Mouse (Mus musculus): Measurements from ENCODE around the gene Nat10. TPM values are rescaled to one million over a fixed set of nuclear protein-coding genes. Genes with fewer than 3 reads are reported as not detected.
A peak's percentile ranks its signal among the peaks of the same experiment; 100 is the strongest.

The Nat10 gene
- polyA plus RNA-seq (2015; fragmentation: Nextera tagmentation; extraction: Ambion mirVana) = 12.9 and 13.0 TPM in 2 replicates

- Histone ChIP-seq H3K9ac (peak within 1 kb of the TSS; percentile 62), H3K27me3 (no peaks in the 10 kb centered on the region), H3K4me3 (replicated peaks) (peak within 1 kb of the TSS; percentile 89), H3K4me1 (replicated peaks) (peaks cover 29% of the 10 kb centered on the region), H3K36me3 (replicated peaks) (peaks cover 23% of the 10 kb centered on the region), H3K9me3 (replicated peaks) (no peaks in the 10 kb centered on the region), H3K4me2 (peak within 1 kb of the TSS; percentile 95), H3K27ac (replicated peaks) (peak within 1 kb of the TSS; percentile 64)
- ATAC-seq (ENCODE audit: insufficient read depth) = peak; percentile 93
- WGBS (ENCODE audit: insufficient replicate concordance) = under 1% methylated on average over 47 of the region's 47 CpGs
These were observed at the start of gene Nat10 for GRCm38 (mm10) chr2:103760906-103761716. Gene Nat10 (minus strand): TSS chr2:103761270.

GRCm38 (mm10) chr2:103810412-103810811, 49.3 kb upstream of the Nat10 start:
- no peaks in the 10 kb centered on the region for H3K9me3 ChIP-seq (replicated peaks)
- no peaks in the 10 kb centered on the region; the same call in 1 of the 2 replicates for H3K4me1 ChIP-seq (replicated peaks)
- H3K9ac ChIP-seq = no peak overlapping the region
- 63% methylated on average over 6 of the region's 6 CpGs for WGBS (ENCODE audit: insufficient replicate concordance)
- H3K27me3 ChIP-seq = no peaks in the 10 kb centered on the region
- H3K4me3 ChIP-seq (replicated peaks) = no peak overlapping the region
- no peak overlapping the region for H3K4me2 ChIP-seq
- H3K27ac ChIP-seq (replicated peaks) = no peak overlapping the region
- ATAC-seq (ENCODE audit: insufficient read depth) = no peak
- H3K36me3 ChIP-seq (replicated peaks) = no peaks in the 10 kb centered on the region

GRCm38 (mm10) chr2:103808466-103808865, 47.4 kb upstream of the Nat10 start:
- no peak overlapping the region for H3K4me2 ChIP-seq
- no peak overlapping the region for H3K9ac ChIP-seq
- H3K36me3 ChIP-seq (replicated peaks) = no peaks in the 10 kb centered on the region
- no peak for ATAC-seq (ENCODE audit: insufficient read depth)
- H3K4me3 ChIP-seq (replicated peaks) = no peak overlapping the region
- peaks cover 6% of the 10 kb centered on the region; the same call in 1 of the 2 replicates for H3K4me1 ChIP-seq (replicated peaks)
- no peaks in the 10 kb centered on the region for H3K9me3 ChIP-seq (replicated peaks)
- H3K27me3 ChIP-seq = no peaks in the 10 kb centered on the region
- H3K27ac ChIP-seq (replicated peaks) = no peak overlapping the region

GRCm38 (mm10) chr2:103803770-103804530, 42.9 kb upstream of the Nat10 start:
- no peak overlapping the region for H3K4me2 ChIP-seq
- peak overlapping the region; percentile 46 for H3K27ac ChIP-seq (replicated peaks)
- WGBS (ENCODE audit: insufficient replicate concordance) = 60% methylated on average over 5 of the region's 5 CpGs
- ATAC-seq (ENCODE audit: insufficient read depth) = 0 out of 2 replicates have a peak, but pooled peaks have one; percentile 46
- no peak overlapping the region for H3K4me3 ChIP-seq (replicated peaks)
- peaks cover 7% of the 10 kb centered on the region for H3K4me1 ChIP-seq (replicated peaks)
- no peaks in the 10 kb centered on the region for H3K9me3 ChIP-seq (replicated peaks)
- no peaks in the 10 kb centered on the region for H3K27me3 ChIP-seq
- H3K9ac ChIP-seq = no peak overlapping the region
- H3K36me3 ChIP-seq (replicated peaks) = no peaks in the 10 kb centered on the region

GRCm38 (mm10) chr2:103802422-103802821, 41.4 kb upstream of the Nat10 start:
- 61% methylated on average over 1 of the region's 1 CpGs for WGBS (ENCODE audit: insufficient replicate concordance)
- no peak for ATAC-seq (ENCODE audit: insufficient read depth)

GRCm38 (mm10) chr2:103797491-103798009, 36.5 kb upstream of the Nat10 start, which contains the start of gene Caprin1:
Gene Caprin1 (minus strand): TSS chr2:103797649.
- H3K4me2 ChIP-seq = peak within 1 kb of the TSS; percentile 84
- under 1% methylated on average over 33 of the region's 33 CpGs for WGBS (ENCODE audit: insufficient replicate concordance)

More at GRCm38 (mm10) chr2:103802422-103802821, 41.4 kb upstream of the Nat10 start:
- no peak overlapping the region for H3K9ac ChIP-seq
- H3K36me3 ChIP-seq (replicated peaks) = no peaks in the 10 kb centered on the region
- no peak overlapping the region for H3K27ac ChIP-seq (replicated peaks)
- no peaks in the 10 kb centered on the region for H3K9me3 ChIP-seq (replicated peaks)
- H3K4me1 ChIP-seq (replicated peaks) = peaks cover 20% of the 10 kb centered on the region
- H3K27me3 ChIP-seq = no peaks in the 10 kb centered on the region
- no peak overlapping the region for H3K4me2 ChIP-seq
- H3K4me3 ChIP-seq (replicated peaks) = no peak overlapping the region

GRCm38 (mm10) chr2:103796861-103797466, 35.9 kb upstream of the Nat10 start:
- ATAC-seq (ENCODE audit: insufficient read depth) = peak; percentile 78
- H3K9me3 ChIP-seq (replicated peaks) = no peaks in the 10 kb centered on the region
- H3K9ac ChIP-seq = peak overlapping the region; percentile 91
- peak overlapping the region; percentile 84 for H3K4me2 ChIP-seq
- peaks cover 25% of the 10 kb centered on the region for H3K4me1 ChIP-seq (replicated peaks)
- peaks cover 20% of the 10 kb centered on the region for H3K36me3 ChIP-seq (replicated peaks)
- WGBS (ENCODE audit: insufficient replicate concordance) = under 1% methylated on average over 67 of the region's 72 CpGs
- H3K27ac ChIP-seq (replicated peaks) = peak overlapping the region; percentile 99
- H3K27me3 ChIP-seq = no peaks in the 10 kb centered on the region
- H3K4me3 ChIP-seq (replicated peaks) = peak overlapping the region; percentile 80

More at GRCm38 (mm10) chr2:103797491-103798009, 36.5 kb upstream of the Nat10 start, which contains the start of gene Caprin1:
- Histone ChIP-seq H3K4me1 (replicated peaks) (peaks cover 25% of the 10 kb centered on the region), H3K9me3 (replicated peaks) (no peaks in the 10 kb centered on the region), H3K36me3 (replicated peaks) (peaks cover 14% of the 10 kb centered on the region), H3K27ac (replicated peaks) (peak within 1 kb of the TSS; percentile 99), H3K27me3 (no peaks in the 10 kb centered on the region), H3K9ac (peak within 1 kb of the TSS; percentile 91), H3K4me3 (replicated peaks) (peak within 1 kb of the TSS; percentile 80)
- ATAC-seq (ENCODE audit: insufficient read depth) = peak; percentile 93

- H3K4me3 ChIP-seq (replicated peaks) = peak overlapping the region; percentile 80
- no peaks in the 10 kb centered on the region for H3K9me3 ChIP-seq (replicated peaks)
- H3K27ac ChIP-seq (replicated peaks) = peak overlapping the region; percentile 99
- WGBS (ENCODE audit: insufficient replicate concordance) = under 1% methylated on average over 42 of the region's 42 CpGs
- no peaks in the 10 kb centered on the region for H3K27me3 ChIP-seq
- peak; percentile 51 for ATAC-seq (ENCODE audit: insufficient read depth)
- H3K36me3 ChIP-seq (replicated peaks) = peaks cover 22% of the 10 kb centered on the region
- H3K9ac ChIP-seq = peak overlapping the region; percentile 91
- H3K4me2 ChIP-seq = peak overlapping the region; percentile 84
- peaks cover 28% of the 10 kb centered on the region for H3K4me1 ChIP-seq (replicated peaks)
These were observed 35.3 kb upstream of the Nat10 start for GRCm38 (mm10) chr2:103796211-103796860.

- Histone ChIP-seq H3K4me2 (peak overlapping the region; percentile 84), H3K27ac (replicated peaks) (peak overlapping the region; percentile 99), H3K4me1 (replicated peaks) (peaks cover 28% of the 10 kb centered on the region), H3K9ac (peak overlapping the region; percentile 91), H3K27me3 (no peaks in the 10 kb centered on the region), H3K9me3 (replicated peaks) (no peaks in the 10 kb centered on the region), H3K4me3 (replicated peaks) (peak overlapping the region; percentile 80), H3K36me3 (replicated peaks) (peaks cover 27% of the 10 kb centered on the region)
- peak; percentile 44 for ATAC-seq (ENCODE audit: insufficient read depth)
- 0% methylated on average over 11 of the region's 11 CpGs for WGBS (ENCODE audit: insufficient replicate concordance)
These were observed 34.8 kb upstream of the Nat10 start for GRCm38 (mm10) chr2:103795843-103796210.

- no peak overlapping the region for H3K27ac ChIP-seq (replicated peaks)
- H3K4me1 ChIP-seq (replicated peaks) = peaks cover 30% of the 10 kb centered on the region
- peaks cover 52% of the 10 kb centered on the region for H3K36me3 ChIP-seq (replicated peaks)
- WGBS (ENCODE audit: insufficient replicate concordance) = 86% methylated on average over 1 of the region's 1 CpGs
- ATAC-seq (ENCODE audit: insufficient read depth) = no peak
- no peak overlapping the region for H3K4me3 ChIP-seq (replicated peaks)
- H3K9ac ChIP-seq = no peak overlapping the region
- H3K9me3 ChIP-seq (replicated peaks) = no peaks in the 10 kb centered on the region
- no peak overlapping the region for H3K4me2 ChIP-seq
- no peaks in the 10 kb centered on the region for H3K27me3 ChIP-seq
These were observed 30.9 kb upstream of the Nat10 start for GRCm38 (mm10) chr2:103792009-103792408.

Measured in liver, embryonic 15.5 days (tissue).